Comparison of ENCODE assay signal across 8 mouse cellular contexts in genomic region chr8:84559121-84559604, GRCm38 (mm10).
DNase-seq lines count a peak whose midpoint lies in the region; ATAC-seq and TF ChIP-seq lines count a peak whose summit lies in the region.

No protein-coding gene starts in this region.

- no peaks in the 10 kb centered on the region for H3K9me3 ChIP-seq in intestine, embryonic 14.5 days (ENCODE audit: control insufficient read depth, low read length)
- no peaks in the 10 kb centered on the region for H3K9me3 ChIP-seq in midbrain, postnatal 0 days (ENCODE audit: low read length)

- no peaks in the 10 kb centered on the region for H3K36me3 ChIP-seq in testis, adult 2 months (ENCODE audit: control insufficient read depth, insufficient read depth, low read length)
- no peaks in the 10 kb centered on the region for H3K36me3 ChIP-seq in intestine, embryonic 14.5 days (ENCODE audit: control insufficient read depth, insufficient read depth, low read length)
- 0 out of 2 replicates have a peak, but pooled peaks cover 2% of the 10 kb centered on the region for H3K36me3 ChIP-seq in midbrain, postnatal 0 days (ENCODE audit: insufficient read depth, low read length)

- intact Hi-C loops in gastrocnemius, adult 2 months (cut with DNase I), result loop anchor here (10.0 kb wide), 1 partner anchor 264 kb away; no protein-coding TSS in a partner anchor
- intact Hi-C loops in gastrocnemius, postnatal 14 days (cut with DNase I; ENCODE audit: low total_unique reads), result no loop called here

- 1% methylated on average over 82 of the region's 84 CpGs for WGBS in intestine, embryonic 14.5 days
- WGBS in midbrain, postnatal 0 days, result 4% methylated on average over 82 of the region's 84 CpGs

- H3K27me3 ChIP-seq in testis, adult 2 months (ENCODE audit: control insufficient read depth, insufficient read depth, low read length), result no peaks in the 10 kb centered on the region
- peaks cover 45% of the 10 kb centered on the region for H3K27me3 ChIP-seq in intestine, embryonic 14.5 days (replicated peaks; ENCODE audit: control insufficient read depth, insufficient read depth, low read length)
- peaks cover 32% of the 10 kb centered on the region for H3K27me3 ChIP-seq in midbrain, postnatal 0 days (ENCODE audit: insufficient read depth, low read length)

- peak overlapping the region; percentile 58 for H3K4me2 ChIP-seq in intestine, embryonic 14.5 days (ENCODE audit: low read length)
- peak overlapping the region; percentile 52 for H3K4me2 ChIP-seq in midbrain, postnatal 0 days (ENCODE audit: low read depth, low read length, poor library complexity, severe bottlenecking)

- no peak for ATAC-seq in intestine, embryonic 14.5 days (replicated peaks; ENCODE audit: low FRiP score, low TSS enrichment, low read depth)
- peak; percentile 52; the same call in 1 of the 2 replicates for ATAC-seq in midbrain, postnatal 0 days (ENCODE audit: low FRiP score)

- H3K4me1 ChIP-seq in testis, adult 2 months (ENCODE audit: control insufficient read depth, insufficient read depth, low read length), result peaks cover 3% of the 10 kb centered on the region
- H3K4me1 ChIP-seq in intestine, embryonic 14.5 days (replicated peaks; ENCODE audit: control insufficient read depth, insufficient read depth, low read length), result no peaks in the 10 kb centered on the region
- no peaks in the 10 kb centered on the region for H3K4me1 ChIP-seq in midbrain, postnatal 0 days (ENCODE audit: insufficient read depth, low read length)

- H3K27ac ChIP-seq in gastrocnemius, adult 2 months, result no peak overlapping the region
- no peak overlapping the region for H3K27ac ChIP-seq in testis, adult 2 months (ENCODE audit: control insufficient read depth, insufficient read depth, low read depth, low read length)
- no peak overlapping the region for H3K27ac ChIP-seq in intestine, embryonic 14.5 days (ENCODE audit: low read depth)
- H3K27ac ChIP-seq in midbrain, postnatal 0 days (ENCODE audit: low read depth, low read length), result no peak overlapping the region

- H3K4me3 ChIP-seq in gastrocnemius, adult 2 months, result peak overlapping the region; percentile 59
- peak overlapping the region; percentile 69 for H3K4me3 ChIP-seq in testis, adult 2 months (ENCODE audit: control insufficient read depth, low read depth, low read length)
- H3K4me3 ChIP-seq in intestine, embryonic 14.5 days (ENCODE audit: low read depth, low read length), result peak overlapping the region; percentile 41
- peak overlapping the region; percentile 35 for H3K4me3 ChIP-seq in midbrain, postnatal 0 days (ENCODE audit: low read depth, low read length)

- no peak for TF ChIP-seq POLR2A in testis, adult 2 months (IDR thresholded peaks at IDR 0.05; ENCODE audit: control insufficient read depth, low read depth, low read length)

- H3K9ac ChIP-seq in intestine, embryonic 14.5 days (ENCODE audit: low read length), result no peak overlapping the region
- H3K9ac ChIP-seq in midbrain, postnatal 0 days (replicated peaks; ENCODE audit: low read length, poor library complexity, severe bottlenecking), result 0 out of 2 replicates have a peak overlapping the region, but pooled peaks have one; percentile 36

- TF ChIP-seq CTCF in gastrocnemius, adult 2 months (IDR thresholded peaks at IDR 0.05), result no peak
- no peak for TF ChIP-seq CTCF in testis, adult 2 months (IDR thresholded peaks at IDR 0.05; ENCODE audit: control insufficient read depth, insufficient read depth, insufficient replicate concordance, low read depth, low read length)
- TF ChIP-seq CTCF in midbrain, postnatal 0 days (IDR thresholded peaks at IDR 0.05), result no peak

- no peak for DNase-seq in gastrocnemius, adult 2 months
- no peak for DNase-seq in gastrocnemius, postnatal 14 days
- DNase-seq in testis, postnatal 10 days (ENCODE audit: low spot score), result no peak
- DNase-seq in intestine, embryonic 14.5 days (ENCODE audit: low spot score), result no peak
- DNase-seq in midbrain, postnatal 0 days (ENCODE audit: low spot score), result peak; percentile 76
- DNase-seq in adrenal gland, adult 2 months, result no peak
- DNase-seq in right cerebral cortex, postnatal 10 days (ENCODE audit: low spot score in 2 of 2), result no peak
